Mouse (Mus musculus) embryonic fibroblast, embryonic 13.5 days (primary cell): ENCODE measurements at regions not wholly inside any gene's neighbourhood (a gene's known extent, or its start where the extent isn't known, plus 50 kb on each side); places are given as distances from the start of the nearest gene placed in this dataset.

Source experiments
- H3K27ac ChIP-seq: 2 replicates; pipeline ENCODE4 v1.5.1; 2012; ENCODE audit warnings: low read length, control low read depth, inconsistent platforms; ENCODE audit not compliant: insufficient read depth
- H3K4me1 ChIP-seq: 2 replicates; pipeline ENCODE4 v1.6.1; 2011; ENCODE audit warnings: low read length; ENCODE audit not compliant: control insufficient read depth, insufficient read depth
- H3K4me3 ChIP-seq: 2 replicates; pipeline ENCODE4 v1.5.1; 2011; ENCODE audit warnings: mild to moderate bottlenecking, control low read depth, low read length; ENCODE audit not compliant: insufficient read depth
- CTCF ChIP-seq: IDR thresholded peaks from 2 replicates; pipeline ENCODE4 v1.5.1; 2011; ENCODE audit warnings: mild to moderate bottlenecking, control low read depth, low read length, moderate library complexity, borderline replicate concordance; ENCODE audit not compliant: insufficient read depth
- POLR2A ChIP-seq: IDR thresholded peaks from 2 replicates; pipeline ENCODE4 v1.6.1; 2011; ENCODE audit warnings: low read depth, mild to moderate bottlenecking, control low read depth, low read length, moderate library complexity

DNA sequence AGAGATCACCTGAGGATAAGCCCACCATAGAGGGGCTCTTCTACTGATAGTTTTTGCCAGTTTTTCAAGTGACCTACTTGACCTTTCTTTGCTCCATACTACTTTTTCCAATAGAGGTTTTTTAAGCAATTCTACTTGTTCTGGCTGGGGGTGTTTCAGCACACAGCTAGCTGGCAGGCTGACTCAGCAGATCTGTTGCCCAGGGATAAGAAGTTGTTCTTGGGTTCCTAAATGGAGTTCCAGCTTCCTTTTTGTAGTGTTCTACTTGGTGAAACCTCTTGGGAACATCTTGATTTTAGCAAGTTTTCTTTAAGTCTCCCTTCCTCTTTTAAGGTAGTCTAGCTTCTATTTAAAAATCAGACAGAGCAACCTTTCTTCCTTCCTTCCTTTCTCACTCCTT, 61.0 kb downstream of the 4930474N05Rik start:
- Histone ChIP-seq H3K4me1 (no peaks in the 10 kb centered on the region), H3K27ac (no peak overlapping the region), H3K4me3 (no peak overlapping the region)
- TF ChIP-seq POLR2A (no peak), CTCF (no peak)

DNA sequence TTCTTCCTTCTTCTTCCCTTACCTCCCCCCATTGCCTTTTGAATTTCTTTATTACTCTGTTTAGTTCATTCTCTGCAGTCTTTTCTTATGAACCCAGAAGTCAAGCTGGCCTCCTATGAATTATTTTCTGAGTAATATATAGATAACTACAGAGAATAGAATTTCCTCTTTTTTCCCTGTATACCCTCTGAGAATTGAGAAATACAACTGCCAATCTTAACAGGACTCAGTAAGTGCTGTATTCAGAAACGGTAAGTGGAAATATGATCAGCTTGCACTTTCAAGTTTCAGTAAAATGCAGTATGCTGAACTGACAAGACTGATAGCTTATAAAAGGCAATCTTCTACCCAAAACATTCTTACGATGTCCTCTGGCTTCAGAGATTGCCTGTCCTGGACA, 61.5 kb downstream of the 4930474N05Rik start:
- H3K27ac ChIP-seq: no peak overlapping the region
- no peaks in the 10 kb centered on the region for H3K4me1 ChIP-seq
- TF ChIP-seq CTCF: no peak
- TF ChIP-seq POLR2A: no peak
- H3K4me3 ChIP-seq: no peak overlapping the region

DNA sequence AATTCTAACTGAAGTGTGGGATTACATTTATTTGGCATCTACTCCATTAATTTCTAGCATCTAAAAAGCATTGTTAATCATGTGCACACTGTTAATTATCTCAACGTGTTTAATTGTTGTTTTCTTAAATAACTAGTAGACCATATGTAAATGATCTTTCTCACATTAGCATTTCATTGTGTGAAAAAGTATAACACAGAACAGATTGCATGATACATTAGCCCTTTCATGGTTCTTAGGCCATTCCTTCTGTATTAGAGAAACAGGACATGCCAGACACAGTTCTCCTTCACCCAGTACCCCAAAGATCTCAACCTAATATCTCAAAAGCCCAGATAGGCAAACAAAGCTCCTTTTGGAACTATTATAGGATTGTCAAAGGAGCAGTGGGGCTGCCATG, 89.0 kb downstream of the 4930474N05Rik start:
- Histone ChIP-seq H3K4me1 (no peaks in the 10 kb centered on the region), H3K4me3 (no peak overlapping the region), H3K27ac (no peak overlapping the region)
- TF ChIP-seq POLR2A: no peak

DNA sequence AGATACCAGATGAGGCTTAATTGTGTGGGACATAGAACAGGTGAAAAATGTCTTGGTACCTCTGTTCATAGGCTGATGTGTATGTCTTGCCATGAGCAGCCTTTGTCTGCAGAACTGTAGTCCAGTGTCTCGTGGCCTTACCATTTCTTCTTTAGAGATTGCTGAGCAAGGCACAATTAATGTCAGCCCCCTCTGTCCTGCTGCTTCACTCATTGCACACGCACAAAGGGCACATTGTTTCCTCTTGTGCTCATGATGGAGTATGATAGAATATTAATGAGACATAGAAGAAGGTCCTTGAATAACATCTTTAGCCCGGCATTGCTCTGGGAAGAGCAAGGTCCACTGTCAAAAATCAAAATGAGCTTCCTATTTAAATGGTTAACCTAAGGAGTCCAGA, 101.8 kb downstream of the 4930474N05Rik start:
- TF ChIP-seq CTCF (no peak), POLR2A (no peak)
- Histone ChIP-seq H3K27ac (no peak overlapping the region), H3K4me1 (no peaks in the 10 kb centered on the region), H3K4me3 (no peak overlapping the region)

DNA sequence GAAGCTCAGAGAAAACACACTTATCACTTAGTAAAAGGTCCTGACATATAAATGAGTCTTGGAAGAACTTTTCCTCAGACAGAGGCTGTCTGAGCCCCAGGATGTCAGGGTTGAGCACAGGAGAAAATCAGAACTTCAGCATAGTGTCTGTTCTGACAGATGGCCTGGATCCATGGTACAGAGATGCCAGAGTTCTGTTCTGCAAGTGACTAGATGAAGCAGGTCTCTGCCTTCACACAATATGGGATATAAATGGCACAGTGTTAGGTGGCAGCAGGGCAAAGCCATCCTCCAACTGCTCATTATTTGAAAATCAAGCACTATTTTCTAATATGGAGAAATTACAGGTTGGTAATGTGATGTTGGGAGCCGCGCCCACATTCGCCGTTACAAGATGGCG, 103.7 kb downstream of the 4930474N05Rik start:
- H3K4me3 ChIP-seq: no peak overlapping the region
- no peaks in the 10 kb centered on the region for H3K4me1 ChIP-seq
- TF ChIP-seq POLR2A (no peak), CTCF (no peak)

DNA sequence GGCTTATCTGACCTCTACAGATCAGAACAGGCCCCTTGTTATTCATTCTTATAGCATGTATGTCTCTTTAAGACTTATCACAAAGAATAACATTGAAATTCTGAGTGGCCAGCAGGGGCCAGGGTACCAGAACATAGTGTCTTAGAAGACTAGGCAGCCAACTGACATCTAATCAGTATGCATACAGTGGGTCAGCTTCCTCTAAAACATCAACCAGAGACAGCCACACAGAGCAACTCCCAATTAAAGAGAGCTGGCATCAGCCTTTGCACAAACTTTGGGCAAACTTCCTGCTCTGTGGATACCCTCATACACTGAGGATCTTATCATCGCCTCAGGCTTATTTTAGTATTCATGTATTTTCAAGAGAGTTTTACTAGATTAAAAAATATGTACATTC, 109.1 kb downstream of the 4930474N05Rik start:
- Histone ChIP-seq H3K27ac (no peak overlapping the region), H3K4me3 (no peak overlapping the region), H3K4me1 (no peaks in the 10 kb centered on the region)
- TF ChIP-seq POLR2A: no peak
- no peak for TF ChIP-seq CTCF

More for the DNA sequence above, 103.7 kb downstream of the 4930474N05Rik start:
- H3K27ac ChIP-seq: no peak overlapping the region

DNA sequence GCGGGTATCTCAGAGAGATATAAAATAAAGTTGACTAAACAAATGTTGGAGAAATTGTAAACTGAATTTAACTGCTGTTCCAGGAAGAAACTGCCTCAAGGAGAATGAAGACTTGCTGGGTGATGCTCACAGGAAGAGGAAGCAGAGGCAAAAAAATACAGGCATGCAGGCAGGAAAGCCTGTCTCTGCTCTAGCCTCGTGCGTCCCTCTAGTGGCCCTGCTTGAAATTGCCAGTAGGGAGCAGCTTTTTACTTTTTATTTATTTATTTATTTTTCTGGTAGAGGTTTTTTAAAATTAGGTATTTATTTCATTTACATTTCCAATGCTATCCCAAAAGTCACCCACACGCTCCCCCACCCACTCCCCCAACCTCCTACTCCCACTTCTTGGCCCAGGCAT, 118.1 kb downstream of the 4930474N05Rik start:
- Histone ChIP-seq H3K4me3 (no peak overlapping the region), H3K27ac (no peak overlapping the region), H3K4me1 (no peaks in the 10 kb centered on the region)
- TF ChIP-seq POLR2A: no peak
- peak; percentile 59; the same call in 1 of the 2 replicates for TF ChIP-seq CTCF

DNA sequence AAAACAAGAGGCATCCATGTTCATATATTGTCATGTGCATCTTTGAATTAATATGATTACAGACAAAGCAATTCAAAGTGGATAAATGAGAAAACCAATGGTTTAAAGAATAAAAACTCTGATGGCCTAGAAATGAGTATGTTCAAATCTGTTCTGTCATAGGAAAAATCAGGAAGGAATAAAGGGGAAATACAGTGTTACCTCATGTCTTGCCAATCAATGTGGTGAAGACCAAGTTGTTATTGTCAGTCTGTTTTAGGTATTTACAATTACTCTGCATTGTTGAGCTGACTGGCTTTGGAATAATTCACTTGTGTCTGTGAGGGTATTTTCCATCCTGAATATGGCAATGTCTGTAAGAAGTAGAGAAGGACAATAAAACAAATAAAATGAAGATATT, 151.1 kb downstream of the 4930474N05Rik start:
- no peak overlapping the region for H3K4me3 ChIP-seq
- TF ChIP-seq POLR2A: no peak
- TF ChIP-seq CTCF: no peak
- H3K4me1 ChIP-seq: no peaks in the 10 kb centered on the region
- H3K27ac ChIP-seq: no peak overlapping the region

DNA sequence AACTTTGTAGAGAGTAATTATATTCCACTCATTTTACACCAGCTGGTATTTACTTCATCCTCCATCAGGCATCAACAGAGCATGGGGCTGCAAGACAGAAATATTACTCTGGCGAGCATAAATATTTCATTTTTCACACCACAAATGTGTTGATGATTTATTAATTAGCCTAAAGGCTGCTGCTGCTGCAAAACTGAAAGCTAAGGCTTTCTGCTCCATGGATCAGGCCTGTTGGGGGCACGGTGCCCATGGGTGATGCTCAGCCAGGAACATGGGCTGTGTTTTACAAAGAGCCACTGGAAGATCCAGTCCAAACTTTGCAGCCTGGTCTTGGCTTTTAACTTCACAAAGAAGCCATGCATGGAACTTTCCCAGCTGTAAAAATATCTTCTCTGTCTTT, 167.4 kb downstream of the 4930474N05Rik start:
- Histone ChIP-seq H3K4me3 (no peak overlapping the region), H3K4me1 (no peaks in the 10 kb centered on the region), H3K27ac (no peak overlapping the region)
- TF ChIP-seq CTCF (no peak), POLR2A (no peak)

DNA sequence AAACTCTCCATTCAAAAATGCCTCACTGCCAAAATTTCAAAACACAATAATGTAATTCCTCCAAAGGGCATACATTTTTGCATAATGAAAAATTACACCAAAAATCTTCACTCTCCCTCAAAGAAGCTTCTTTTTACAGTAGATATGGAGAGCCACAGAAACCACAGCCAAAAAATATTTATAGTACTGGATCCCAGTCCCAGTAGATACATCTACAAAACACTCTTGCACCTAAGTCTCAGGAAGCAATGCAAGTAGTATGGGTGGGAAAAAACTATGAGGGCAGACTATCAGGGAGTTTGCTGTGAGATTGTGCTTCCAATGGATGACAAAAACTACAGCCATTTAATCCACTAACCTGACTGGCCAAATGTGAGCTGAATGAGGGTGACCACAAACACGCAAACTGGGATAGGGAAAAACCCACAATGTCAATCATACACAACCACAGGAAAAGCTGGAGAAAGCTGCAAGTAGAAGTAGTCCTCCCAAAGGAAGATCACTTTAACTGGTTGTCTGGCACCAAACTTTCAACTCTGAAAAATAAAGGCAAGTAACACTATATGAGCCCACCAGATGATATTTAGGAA, 189.2 kb downstream of the 4930474N05Rik start:
- TF ChIP-seq CTCF: no peak
- no peak for TF ChIP-seq POLR2A
- no peak overlapping the region for H3K4me3 ChIP-seq
- no peaks in the 10 kb centered on the region for H3K4me1 ChIP-seq
- H3K27ac ChIP-seq: no peak overlapping the region

DNA sequence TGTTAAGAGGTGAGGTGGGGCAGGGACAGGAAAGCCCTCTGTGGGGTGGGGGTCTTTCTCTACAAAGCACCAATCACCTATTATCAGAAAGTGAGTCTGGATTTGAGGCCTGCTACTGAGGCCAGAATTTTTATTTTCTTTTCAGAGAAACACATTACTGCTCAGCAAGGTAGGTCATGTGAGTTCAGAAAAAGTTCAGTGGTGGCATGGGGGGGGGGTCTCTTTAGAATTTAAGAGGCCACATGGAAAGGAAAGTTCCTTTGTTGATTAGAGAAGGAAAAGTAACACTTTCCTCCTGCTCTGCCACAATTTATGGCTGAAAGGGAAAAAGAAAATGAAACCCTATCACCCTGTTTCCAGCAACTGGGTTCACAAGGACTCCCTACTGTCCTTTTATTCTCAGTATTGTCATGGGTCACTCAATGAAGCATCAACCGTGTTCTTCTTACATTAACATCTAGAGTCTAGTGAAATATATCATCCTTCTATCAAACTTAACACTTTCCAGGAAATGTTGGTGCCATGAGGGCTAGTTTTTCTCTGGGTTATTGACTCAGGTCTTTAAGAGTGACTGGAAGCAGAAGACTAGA, 194.1 kb downstream of the 4930474N05Rik start:
- Histone ChIP-seq H3K4me3 (no peak overlapping the region), H3K27ac (no peak overlapping the region), H3K4me1 (no peaks in the 10 kb centered on the region)
- TF ChIP-seq CTCF: no peak
- no peak for TF ChIP-seq POLR2A
